Mouse (Mus musculus): Measurements from ENCODE around the gene Cnn3. TPM values are rescaled to one million over a fixed set of nuclear protein-coding genes. Genes with fewer than 3 reads are reported as not detected.

The Cnn3 gene
- polyA plus RNA-seq, 1 experiment from 2014 or later = 0.22 TPM

DNA sequence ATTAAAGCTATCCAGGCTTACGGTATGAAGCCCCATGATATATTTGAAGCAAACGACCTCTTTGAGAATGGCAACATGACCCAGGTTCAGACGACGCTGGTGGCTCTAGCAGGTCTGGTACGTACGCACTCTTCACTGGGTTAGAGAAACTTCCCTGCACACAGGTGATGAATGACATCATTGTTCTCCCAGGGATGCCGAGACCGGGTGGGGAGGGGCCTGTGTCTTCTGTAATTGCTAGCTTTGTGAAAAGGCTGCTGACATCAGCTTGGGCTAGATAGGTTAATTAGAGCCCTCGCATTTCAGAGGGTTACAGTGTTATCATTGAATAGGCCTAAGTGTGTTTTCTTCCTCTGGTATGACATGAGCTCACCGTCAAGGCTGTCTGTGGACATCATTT, 25.1 kb downstream of the Cnn3 start:
- Histone ChIP-seq H3K79me2 (ENCODE audit: inconsistent target) (no peaks in the 10 kb centered on the region), H3K27ac (no peak overlapping the region), H3K36me3 (ENCODE audit: inconsistent target) (no peaks in the 10 kb centered on the region), H3K4me3 (ENCODE audit: inconsistent target) (no peak overlapping the region)
- WGBS (ENCODE audit: missing documents) = 97% methylated on average over 10 of the region's 10 CpGs

- H3K79me2 ChIP-seq (ENCODE audit: inconsistent target) = no peaks in the 10 kb centered on the region
- no peak overlapping the region for H3K27ac ChIP-seq
- H3K36me3 ChIP-seq (ENCODE audit: inconsistent target) = no peaks in the 10 kb centered on the region
- no peak overlapping the region for H3K4me3 ChIP-seq (ENCODE audit: inconsistent target)
- 48% methylated on average over 14 of the region's 14 CpGs for WGBS (ENCODE audit: missing documents)
These were observed 32.5 kb downstream of the Cnn3 start for GRCm38 (mm10) chr3:121458545-121459492.

DNA sequence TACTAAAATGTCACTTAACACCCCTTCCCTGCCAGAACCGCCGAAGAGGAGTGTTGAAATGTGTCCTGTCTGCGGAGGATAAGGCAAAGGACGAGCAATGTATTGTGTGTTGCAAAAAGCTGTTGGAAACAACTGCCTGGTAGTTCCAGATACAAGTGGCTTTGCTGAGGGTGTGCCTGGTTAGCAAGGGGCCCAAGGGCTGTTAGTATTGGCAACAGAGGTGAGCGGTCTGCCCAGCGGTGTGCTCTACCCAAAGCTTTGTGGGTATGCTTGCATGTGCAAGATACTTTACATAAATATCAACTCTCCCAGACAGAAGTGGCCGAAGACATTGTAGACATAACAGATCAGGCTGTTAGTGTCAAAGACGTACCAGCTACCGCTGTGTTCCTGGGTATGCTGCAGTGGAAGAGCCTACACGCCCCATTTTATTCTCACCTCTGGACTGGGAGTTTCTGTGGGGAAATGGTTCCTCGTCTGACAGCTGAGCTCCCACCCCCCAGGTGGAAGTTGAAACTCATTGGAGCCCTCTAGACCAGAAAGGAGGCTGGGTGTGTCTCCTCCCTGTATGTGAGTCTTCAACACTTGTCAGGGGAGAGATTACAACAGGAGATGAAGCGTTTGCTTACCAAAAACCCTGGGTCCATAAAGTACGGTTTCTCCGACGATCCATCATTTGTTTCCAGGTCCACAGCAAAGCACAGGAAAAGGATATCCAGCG, 34.3 kb downstream of the Cnn3 start:
- no peak overlapping the region for H3K4me3 ChIP-seq (ENCODE audit: inconsistent target)

DNA sequence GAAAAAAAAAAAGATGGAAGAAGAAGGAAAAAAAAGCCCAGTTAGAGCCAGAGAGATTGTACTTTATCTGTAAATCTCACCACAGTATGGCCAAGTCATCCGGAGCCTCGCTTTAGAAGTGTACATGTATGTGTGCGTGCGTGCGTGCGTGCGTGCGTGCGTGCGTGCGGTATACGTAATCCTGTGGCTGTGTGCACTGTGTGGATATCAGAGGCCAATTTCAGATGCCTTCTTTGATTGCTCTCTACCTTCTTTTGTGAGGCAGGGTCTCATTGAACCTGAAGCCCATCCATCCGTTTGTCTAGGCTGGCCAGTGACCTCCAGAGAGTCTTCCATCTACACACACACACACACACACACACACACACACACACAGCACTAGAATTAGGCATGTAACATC, 35.2 kb downstream of the Cnn3 start:
- 96% methylated on average over 12 of the region's 13 CpGs for WGBS (ENCODE audit: missing documents)

More for the DNA sequence above, 34.3 kb downstream of the Cnn3 start:
- no peaks in the 10 kb centered on the region for H3K36me3 ChIP-seq (ENCODE audit: inconsistent target)
- WGBS (ENCODE audit: missing documents) = 75% methylated on average over 14 of the region's 16 CpGs
- no peak overlapping the region for H3K27ac ChIP-seq
- no peaks in the 10 kb centered on the region for H3K79me2 ChIP-seq (ENCODE audit: inconsistent target)

GRCm38 (mm10) chr3:121462782-121463181, 36.5 kb downstream of the Cnn3 start:
- Histone ChIP-seq H3K36me3 (ENCODE audit: inconsistent target) (no peaks in the 10 kb centered on the region), H3K4me3 (ENCODE audit: inconsistent target) (no peak overlapping the region), H3K27ac (no peak overlapping the region), H3K79me2 (ENCODE audit: inconsistent target) (no peaks in the 10 kb centered on the region)
- WGBS (ENCODE audit: missing documents) = 96% methylated on average over 3 of the region's 3 CpGs

More for the DNA sequence above, 35.2 kb downstream of the Cnn3 start:
- Histone ChIP-seq H3K36me3 (ENCODE audit: inconsistent target) (no peaks in the 10 kb centered on the region), H3K4me3 (ENCODE audit: inconsistent target) (no peak overlapping the region), H3K27ac (no peak overlapping the region), H3K79me2 (ENCODE audit: inconsistent target) (no peaks in the 10 kb centered on the region)

DNA sequence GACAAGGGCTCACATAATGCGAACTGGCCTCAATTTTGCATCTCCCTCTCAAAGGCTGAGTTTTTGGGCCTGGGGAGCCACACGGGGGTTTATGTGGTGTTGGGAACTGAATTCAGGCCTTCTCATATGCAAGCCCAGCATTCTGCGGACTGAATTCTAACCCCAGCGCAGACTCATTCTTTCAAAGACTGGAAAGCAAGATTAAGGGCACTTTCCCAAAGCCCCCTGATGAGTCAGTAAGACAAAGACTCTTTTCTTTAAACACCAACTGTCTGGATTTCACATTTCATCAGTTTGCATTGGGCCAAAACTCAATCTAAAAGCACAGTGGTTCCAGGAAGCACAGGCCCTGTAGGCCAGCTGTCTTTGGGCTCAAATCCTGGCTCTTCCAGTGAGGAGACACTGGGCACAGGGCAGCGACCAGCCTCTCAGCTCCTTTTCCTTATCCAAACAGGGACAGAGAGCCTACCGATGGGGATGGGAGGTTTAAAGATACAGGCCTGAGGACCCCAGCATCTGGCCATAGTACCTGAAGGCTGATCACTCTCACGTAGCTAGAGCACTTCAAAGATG, 38.5 kb downstream of the Cnn3 start:
- 94% methylated on average over 7 of the region's 7 CpGs for WGBS (ENCODE audit: missing documents)
- no peaks in the 10 kb centered on the region for H3K79me2 ChIP-seq (ENCODE audit: inconsistent target)
- H3K4me3 ChIP-seq (ENCODE audit: inconsistent target) = no peak overlapping the region
- H3K27ac ChIP-seq = no peak overlapping the region
- no peaks in the 10 kb centered on the region for H3K36me3 ChIP-seq (ENCODE audit: inconsistent target)

GRCm38 (mm10) chr3:121465795-121466194, 39.5 kb downstream of the Cnn3 start:
- Histone ChIP-seq H3K36me3 (ENCODE audit: inconsistent target) (no peaks in the 10 kb centered on the region), H3K4me3 (ENCODE audit: inconsistent target) (no peak overlapping the region), H3K79me2 (ENCODE audit: inconsistent target) (no peaks in the 10 kb centered on the region), H3K27ac (no peak overlapping the region)
- 86% methylated on average over 9 of the region's 10 CpGs for WGBS (ENCODE audit: missing documents)

DNA sequence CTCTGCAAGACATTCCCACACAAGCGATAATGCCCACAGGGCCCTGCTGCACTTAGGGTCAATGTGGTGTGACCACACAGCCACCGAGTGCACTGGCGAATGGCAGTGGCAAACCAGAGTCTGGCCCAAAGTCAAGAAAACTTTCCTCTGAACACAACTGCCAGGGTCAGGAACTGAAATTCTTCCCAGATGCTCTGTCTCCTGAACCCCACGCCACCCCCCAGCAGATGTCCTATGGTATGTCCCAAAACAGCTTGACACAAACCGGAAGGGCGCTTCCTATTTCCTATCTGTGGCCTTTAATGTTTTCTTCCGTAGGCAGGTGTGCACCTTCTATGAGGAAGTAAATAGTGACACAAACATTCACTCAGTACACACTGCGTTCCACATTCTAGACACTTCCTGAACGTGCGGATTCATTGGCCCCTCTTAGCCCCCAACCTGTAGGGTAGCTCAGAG, 40.8 kb downstream of the Cnn3 start:
- H3K4me3 ChIP-seq (ENCODE audit: inconsistent target) = no peak overlapping the region
- H3K36me3 ChIP-seq (ENCODE audit: inconsistent target) = no peaks in the 10 kb centered on the region
- WGBS (ENCODE audit: missing documents) = 36% methylated on average over 10 of the region's 10 CpGs
- no peaks in the 10 kb centered on the region for H3K79me2 ChIP-seq (ENCODE audit: inconsistent target)
- H3K27ac ChIP-seq = no peak overlapping the region

GRCm38 (mm10) chr3:121468136-121468535, 41.8 kb downstream of the Cnn3 start:
- Histone ChIP-seq H3K36me3 (ENCODE audit: inconsistent target) (no peaks in the 10 kb centered on the region), H3K4me3 (ENCODE audit: inconsistent target) (no peak overlapping the region), H3K79me2 (ENCODE audit: inconsistent target) (no peaks in the 10 kb centered on the region), H3K27ac (no peak overlapping the region)
- WGBS (ENCODE audit: missing documents) = 100% methylated on average over 1 of the region's 2 CpGs

DNA sequence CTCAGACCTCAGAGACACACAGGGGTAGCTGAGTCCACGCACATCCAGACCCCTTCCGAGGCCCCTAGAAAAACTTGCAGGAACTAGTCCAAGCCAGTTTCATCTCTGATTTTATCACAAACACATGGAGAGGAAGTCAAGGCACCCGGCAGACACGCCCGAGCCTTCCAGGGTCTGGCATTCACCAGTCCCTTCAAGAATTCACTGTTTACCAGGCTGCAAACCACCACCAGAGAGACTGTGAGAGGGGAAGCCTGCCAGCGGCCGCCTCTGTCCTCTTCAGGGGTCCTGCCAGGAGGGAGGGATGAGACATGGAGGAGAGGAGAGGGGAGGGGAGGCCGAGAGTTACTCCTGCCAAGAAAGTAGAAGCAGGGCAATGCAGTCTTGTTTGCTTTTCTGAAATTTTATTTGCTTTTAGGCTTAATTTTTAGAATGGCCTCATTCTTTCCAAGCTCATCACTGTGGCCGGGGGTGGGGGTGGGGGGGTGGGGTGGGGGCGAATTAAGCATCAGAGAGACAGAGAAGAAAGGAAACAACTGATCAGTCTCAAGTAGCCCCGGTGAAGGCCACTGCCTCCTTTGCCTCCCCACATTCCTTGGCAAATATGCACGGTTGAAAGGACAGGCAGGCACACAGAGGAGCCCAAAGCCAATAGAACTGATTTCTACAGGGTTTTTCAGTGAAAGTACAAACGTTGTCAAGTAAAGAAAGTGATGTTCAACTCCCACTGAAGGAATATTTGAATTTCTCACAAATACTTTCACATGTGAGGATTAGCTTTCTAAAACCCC, 43.1 kb downstream of the Cnn3 start:
- H3K79me2 ChIP-seq (ENCODE audit: inconsistent target) = no peaks in the 10 kb centered on the region
- 25% methylated on average over 13 of the region's 13 CpGs for WGBS (ENCODE audit: missing documents)
- no peak overlapping the region for H3K4me3 ChIP-seq (ENCODE audit: inconsistent target)
- H3K27ac ChIP-seq = no peak overlapping the region
- H3K36me3 ChIP-seq (ENCODE audit: inconsistent target) = no peaks in the 10 kb centered on the region

GRCm38 (mm10) chr3:121471703-121472102, 45.4 kb downstream of the Cnn3 start:
- Histone ChIP-seq H3K4me3 (ENCODE audit: inconsistent target) (no peak overlapping the region), H3K27ac (no peak overlapping the region), H3K36me3 (ENCODE audit: inconsistent target) (no peaks in the 10 kb centered on the region), H3K79me2 (ENCODE audit: inconsistent target) (no peaks in the 10 kb centered on the region)
- WGBS (ENCODE audit: missing documents) = 95% methylated on average over 11 of the region's 11 CpGs

- 0% methylated on average over 3 of the region's 3 CpGs for WGBS (ENCODE audit: missing documents)
- Histone ChIP-seq H3K79me2 (ENCODE audit: inconsistent target) (no peaks in the 10 kb centered on the region), H3K36me3 (ENCODE audit: inconsistent target) (no peaks in the 10 kb centered on the region), H3K27ac (no peak overlapping the region), H3K4me3 (ENCODE audit: inconsistent target) (no peak overlapping the region)
These were observed 48.4 kb downstream of the Cnn3 start for GRCm38 (mm10) chr3:121474738-121475137.

GRCm38 (mm10) chr3:121480030-121480960, 54.0 kb downstream of the Cnn3 start:
- Histone ChIP-seq H3K36me3 (ENCODE audit: inconsistent target) (no peaks in the 10 kb centered on the region), H3K27ac (no peak overlapping the region), H3K4me3 (ENCODE audit: inconsistent target) (no peak overlapping the region), H3K79me2 (ENCODE audit: inconsistent target) (no peaks in the 10 kb centered on the region)
- WGBS (ENCODE audit: missing documents) = 92% methylated on average over 26 of the region's 26 CpGs
